Mouse (Mus musculus) gonadal fat pad, adult 2 months (tissue): ENCODE measurements around the gene Agr2. TPM values are rescaled to one million over a fixed set of nuclear protein-coding genes. Genes with fewer than 3 reads are reported as not detected.
A peak's percentile ranks its signal among the peaks of the same experiment; 100 is the strongest.

Experiments
- DNase-seq: peaks from one replicate; pipeline ENCODE4 v3.0.0-alpha.2; 2012; ENCODE audit warnings: low read depth
- polyA plus RNA-seq: library from polyadenylated mRNA; depleted of rRNA; stranded (reverse); fragments of >200 nt; gene quantifications from 2 replicates; pipeline ENCODE4 v1.2.3, GENCODE M21; 2012; rRNA removed

The Agr2 gene
- 62.3 and 139 TPM in 2 replicates for polyA plus RNA-seq

DNA sequence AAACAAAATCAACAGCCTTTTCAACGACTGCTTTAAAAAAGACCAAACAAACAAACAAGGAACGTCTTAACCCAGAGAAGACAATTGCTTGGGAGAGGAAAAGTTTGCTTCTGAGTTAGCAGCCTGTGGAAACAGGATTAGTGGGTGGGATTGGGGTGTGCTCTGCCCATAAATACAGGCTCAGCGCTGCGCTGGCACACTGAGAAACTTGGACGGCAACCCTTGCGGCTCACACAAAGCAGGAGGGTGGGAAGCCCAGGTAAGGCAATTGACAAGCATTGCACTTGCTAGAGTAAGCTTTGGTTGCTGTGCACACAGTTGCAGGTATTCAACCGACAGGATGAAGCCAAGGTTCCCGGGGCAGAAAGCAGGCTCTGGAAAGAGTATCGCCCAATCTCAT, at the start of gene Agr2:
Gene Agr2 (plus strand): TSS at position 197 of the 400 bp plus-strand sequence.
- no peak for DNase-seq

DNA sequence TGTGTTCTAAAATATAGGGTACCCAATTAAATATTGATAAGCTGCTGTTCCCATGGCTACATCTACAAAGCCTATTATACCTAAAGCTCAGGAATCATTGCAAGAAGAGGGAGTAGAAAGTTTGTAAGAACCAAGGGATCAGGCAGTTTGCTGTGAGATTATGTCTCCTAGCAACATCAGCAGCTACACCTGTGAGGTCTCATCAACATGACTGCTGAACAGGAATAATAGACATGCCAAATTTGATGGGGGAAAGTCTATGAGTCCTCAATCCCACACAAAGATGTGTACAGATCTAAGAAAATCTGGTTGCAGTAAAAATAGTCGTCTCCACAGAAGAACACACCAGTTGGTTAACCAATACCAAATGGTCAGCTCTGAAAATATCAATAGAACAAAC, 41.0 kb upstream of the Agr2 start:
- no peak for DNase-seq

DNA sequence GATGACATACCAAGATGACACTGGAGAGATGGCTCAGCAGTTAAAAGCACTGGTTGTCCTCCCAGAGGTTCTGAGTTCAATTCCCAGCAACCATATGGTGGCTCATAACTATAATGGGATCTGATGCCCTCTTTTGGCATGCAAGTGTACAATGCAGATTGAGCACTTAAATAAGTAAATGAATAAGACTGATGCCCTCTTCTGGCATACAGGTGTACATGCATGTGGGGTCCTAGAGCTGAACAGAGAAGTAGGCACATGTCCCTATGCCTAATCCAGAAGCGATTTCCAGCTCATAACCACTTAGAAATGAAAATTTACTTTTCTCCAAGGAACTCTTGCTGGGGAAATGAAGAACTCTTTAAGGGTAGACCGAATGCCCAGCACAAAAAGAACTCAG, 35.5 kb upstream of the Agr2 start:
- no peak for DNase-seq

DNA sequence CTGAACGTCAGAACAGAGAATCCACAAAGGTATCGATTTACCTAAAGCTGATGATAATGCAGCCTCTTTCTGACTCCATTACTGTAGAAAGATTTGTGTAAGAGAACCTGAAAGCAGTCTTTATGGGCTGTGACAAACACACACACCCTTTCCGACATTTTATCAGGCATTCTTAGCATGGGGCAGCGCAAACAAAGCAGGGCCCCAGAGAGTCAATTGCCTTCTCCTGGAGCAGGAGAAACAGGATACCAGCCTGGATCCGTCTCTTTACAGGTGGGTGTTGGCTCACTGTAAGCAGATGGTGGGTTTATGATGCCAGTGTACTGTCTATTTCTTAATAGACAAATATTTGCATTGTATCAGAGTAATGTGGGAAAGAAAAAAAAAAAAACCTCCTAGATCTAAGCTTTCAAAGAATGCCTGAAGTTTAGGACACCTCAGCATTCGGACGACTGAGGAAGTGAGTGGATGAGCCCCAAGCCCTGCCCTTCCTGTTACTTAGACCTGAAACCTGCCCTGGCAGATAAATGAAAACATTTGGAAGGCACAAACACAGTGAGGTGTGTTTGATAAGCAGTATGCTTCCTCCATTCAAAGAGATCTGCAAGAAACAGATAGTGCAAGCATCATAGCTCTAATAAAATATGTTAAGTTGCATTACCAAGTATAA, 26.5 kb upstream of the Agr2 start:
- DNase-seq, result no peak

DNA sequence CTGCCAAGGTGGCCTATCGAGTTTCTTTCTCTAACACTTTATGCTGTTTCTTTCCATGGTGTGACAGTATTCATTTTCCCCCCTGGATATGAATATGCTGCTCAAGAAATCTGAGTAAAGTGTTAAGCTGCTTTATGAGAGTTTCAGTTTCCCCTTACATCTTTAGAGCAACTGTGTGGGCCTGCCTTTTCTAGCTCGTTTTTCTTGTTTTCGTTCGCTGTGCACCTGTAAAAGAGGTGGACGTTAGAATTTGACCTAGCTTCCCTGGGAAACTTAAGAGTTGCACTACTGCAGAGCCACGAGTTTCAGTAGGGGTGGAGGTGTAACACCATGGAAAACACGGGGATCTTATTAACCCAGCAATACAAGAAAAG, 26.0 kb upstream of the Agr2 start:
- no peak for DNase-seq

DNA sequence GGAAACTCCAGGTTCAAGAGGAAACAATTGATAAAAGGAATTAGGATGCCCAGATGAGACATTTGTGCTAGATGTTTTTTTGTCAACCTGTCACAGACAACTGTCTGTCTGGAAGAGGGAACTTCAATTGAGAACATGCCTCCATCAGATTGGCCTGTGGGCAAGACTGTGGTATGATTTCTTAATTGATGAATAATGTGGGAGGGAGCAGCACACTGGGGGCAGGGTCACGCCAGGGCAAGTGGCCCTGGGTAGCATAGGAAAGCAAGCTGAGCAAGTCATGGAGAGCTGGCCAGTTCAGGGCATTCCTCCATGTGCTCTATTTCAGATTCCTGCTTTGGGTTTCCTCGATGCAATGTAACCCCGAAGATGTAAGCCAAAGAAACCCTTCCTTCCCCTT, 16.8 kb upstream of the Agr2 start:
- DNase-seq, result no peak

DNA sequence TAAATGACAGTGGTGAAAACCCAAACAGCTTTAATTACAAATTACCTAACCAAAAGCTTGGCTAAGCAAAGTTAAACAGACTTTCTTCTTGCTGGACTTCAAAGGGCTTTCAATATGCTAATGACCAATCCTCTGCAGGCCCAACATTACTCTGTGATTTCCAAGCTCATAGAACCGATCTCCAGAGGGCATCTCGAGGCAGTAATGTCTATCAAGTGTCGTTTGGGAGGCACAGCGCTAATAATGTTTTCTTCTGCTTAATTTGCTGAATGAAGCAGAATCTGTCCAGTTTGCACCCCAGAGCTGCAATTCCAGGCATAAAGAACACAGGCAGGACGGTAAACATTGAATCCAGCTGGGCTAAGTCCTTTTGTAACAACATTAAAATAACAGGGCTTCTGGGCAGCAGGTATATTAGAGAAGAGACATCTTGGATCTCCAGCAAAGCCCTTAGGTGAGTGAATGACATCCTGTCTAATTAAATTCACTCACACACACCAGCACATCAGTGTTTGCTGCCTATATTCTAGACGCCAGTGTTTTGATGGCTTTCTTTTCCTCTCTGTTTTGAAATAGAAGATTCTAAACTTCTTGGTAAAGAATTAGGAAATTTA, 15.0 kb upstream of the Agr2 start:
- DNase-seq, result no peak

DNA sequence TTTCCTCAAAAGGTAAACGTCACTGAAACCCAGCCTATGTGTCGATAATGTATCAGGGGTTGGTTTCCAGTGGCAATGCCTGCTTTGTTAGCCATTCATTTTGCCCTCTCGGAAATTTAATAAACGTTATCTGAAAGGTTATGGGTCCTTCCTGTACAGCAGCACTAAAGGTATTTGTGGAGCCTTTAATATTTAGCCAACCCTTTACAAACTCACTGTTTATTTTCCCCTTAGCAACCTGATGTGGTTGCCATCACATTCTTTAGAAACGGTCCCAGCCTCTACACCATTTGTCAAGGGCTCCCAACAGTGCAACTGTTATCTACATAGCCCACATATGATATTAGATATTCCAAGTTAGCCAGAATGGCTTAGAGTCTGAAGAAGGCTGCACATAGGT, 13.1 kb upstream of the Agr2 start:
- DNase-seq, result no peak

DNA sequence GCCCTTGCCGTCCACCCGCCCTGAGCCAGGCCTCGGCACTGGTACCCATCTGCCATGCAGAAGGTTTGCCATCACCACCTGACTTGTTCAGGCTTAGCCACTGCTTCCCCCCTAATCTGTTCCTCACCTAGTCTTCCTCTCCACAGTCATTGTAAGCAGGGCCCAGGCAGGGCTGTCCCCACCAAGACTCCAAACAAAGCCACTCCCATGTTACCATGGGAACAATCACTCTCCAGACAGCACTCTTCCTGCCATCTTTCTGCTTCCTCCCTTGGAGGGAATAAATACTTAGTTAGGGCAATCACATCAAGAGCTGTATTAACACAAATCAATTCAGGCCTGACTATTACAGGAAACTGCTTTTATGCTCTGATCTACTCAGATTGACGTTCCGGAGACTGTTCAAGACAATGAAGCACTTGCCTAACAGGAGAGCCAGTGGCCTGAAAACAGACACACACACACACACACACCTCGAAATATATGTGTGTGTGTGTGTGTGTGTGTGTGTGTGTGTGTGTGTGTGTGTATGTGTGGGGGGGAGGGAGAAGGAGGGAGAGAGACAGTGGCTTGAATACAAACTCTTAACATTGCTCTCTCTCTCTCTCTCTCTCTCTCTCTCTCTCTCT, 10.9 kb upstream of the Agr2 start:
- DNase-seq, result no peak

DNA sequence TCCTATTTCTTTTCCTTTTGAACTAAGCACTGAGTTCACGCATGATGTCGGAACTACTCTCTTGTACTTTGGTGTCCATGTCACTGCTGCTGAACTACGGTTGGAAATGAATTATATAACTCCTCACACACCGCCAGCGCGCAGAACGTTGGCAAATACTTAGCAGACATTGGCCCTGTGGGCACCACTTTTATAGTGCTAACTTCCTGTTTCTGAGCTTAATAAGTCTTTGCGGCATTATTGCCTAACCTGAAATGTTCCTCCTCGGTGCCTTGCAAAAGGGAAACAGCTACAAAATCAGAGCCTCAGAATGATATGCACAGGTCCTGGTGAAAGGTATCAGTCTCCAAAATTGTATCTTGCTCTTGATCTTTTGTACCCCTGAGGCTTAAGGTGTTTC, 9.2 kb upstream of the Agr2 start:
- peak; percentile 27 for DNase-seq

DNA sequence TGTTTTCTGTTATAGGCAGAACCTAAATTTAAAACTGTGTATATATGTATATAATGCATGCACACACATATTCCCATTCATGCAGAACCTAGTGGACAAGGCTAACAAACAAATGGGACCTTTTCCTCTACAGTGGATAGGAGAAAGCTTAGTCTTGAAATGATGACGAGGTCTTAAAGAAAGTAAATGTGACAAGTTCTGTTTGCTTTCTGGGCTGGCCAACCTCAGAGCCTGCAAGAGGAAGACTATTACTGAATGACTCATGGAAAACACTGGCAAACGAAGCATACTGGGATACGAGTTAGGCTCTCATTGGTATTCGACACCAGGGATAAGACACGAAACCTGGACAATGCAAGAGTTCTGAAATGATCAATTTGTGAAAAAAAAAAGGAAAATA, 8.0 kb upstream of the Agr2 start:
- DNase-seq, result no peak

DNA sequence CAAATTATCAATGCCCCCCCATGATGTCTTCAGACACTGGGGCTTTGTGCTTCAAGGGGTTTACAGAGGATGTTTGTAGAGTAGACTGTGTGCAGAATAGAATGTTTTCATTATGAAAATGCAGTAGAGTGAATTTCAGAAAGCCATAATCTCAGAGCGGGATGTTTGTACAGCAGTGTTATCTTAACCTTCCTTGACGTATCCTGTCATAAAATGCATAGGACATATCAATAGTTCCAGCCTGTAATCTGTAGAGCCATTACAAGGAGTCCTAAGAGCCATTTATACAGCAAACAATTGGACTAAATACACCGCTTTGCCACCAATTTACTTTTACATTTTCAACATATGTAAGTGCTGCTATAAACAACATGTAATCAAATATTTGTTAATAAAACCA, 876 bp downstream of the Agr2 start:
- no peak for DNase-seq

DNA sequence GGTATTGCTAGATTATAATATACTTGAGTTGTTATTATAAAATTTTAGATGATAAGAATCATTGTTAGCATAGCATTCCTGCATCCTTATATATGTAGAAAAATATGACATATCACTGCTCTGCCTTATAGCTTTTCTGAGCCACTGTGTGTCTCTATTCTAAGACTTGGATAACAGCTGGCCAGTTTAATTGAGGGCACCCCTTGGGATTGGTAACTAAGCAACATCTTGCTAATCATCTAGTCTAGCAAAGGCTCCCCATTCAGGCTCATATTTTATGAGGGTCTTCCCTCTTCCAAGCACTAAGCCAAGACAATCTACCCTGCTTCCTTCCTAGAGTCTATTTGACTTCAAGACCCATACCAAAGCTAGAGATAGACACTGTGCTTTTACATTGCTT, 1.4 kb downstream of the Agr2 start:
- no peak for DNase-seq

DNA sequence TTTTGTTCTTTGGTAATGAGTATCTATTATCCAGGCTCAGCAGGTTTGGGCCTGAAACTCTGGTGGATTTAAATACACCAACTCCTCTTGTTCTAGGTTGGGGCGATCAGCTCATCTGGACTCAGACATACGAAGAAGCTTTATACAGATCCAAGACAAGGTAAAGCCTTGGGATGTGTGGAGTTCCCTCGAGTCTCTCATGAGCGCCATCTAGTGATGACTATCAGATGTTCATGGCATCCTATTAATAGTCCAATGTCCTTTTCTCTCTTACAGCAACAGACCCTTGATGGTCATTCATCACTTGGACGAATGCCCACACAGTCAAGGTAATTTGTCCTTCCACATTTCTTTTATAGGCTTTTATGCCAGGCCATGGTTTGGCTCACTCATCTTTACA, 3.1 kb downstream of the Agr2 start:
- no peak for DNase-seq

DNA sequence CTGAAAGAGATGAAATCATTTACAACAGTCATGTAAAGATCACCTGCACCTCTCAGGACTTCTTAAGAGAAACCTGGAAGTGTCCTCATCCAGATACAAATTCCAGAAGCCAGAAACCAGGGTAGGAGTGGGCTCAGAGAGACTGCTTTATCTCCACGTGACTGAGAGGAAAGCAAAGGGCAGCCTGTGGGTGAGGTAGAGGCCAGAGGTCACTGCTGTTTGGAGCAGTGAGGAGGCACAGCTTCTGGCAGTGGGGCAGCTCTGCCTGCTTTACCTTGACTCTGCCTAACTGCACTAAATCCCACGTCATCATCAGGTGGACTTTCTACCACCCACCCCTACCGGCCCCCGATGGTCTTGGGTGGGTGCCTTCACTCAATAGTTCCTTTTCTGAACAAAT, 12.0 kb downstream of the Agr2 start:
- DNase-seq, result no peak

DNA sequence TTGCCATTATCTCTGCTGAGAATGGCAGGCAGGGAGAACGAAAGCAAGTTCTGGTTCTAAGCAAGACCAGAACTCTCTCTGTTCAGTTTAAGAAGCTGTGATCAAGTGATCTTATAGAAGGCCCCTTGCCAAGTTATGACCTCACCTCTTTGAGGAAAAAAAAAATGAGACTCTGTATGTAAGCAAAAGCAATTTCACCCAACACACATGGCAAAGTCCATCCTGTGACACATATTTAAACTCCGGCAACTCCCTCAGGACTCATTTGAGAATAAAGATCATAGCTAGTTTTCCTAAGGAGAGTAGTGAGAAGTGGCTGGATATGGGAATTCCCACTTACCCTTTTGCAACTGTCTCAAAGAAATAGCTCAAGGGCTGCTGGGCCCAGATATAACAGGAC, 14.9 kb downstream of the Agr2 start:
- DNase-seq, result no peak

DNA sequence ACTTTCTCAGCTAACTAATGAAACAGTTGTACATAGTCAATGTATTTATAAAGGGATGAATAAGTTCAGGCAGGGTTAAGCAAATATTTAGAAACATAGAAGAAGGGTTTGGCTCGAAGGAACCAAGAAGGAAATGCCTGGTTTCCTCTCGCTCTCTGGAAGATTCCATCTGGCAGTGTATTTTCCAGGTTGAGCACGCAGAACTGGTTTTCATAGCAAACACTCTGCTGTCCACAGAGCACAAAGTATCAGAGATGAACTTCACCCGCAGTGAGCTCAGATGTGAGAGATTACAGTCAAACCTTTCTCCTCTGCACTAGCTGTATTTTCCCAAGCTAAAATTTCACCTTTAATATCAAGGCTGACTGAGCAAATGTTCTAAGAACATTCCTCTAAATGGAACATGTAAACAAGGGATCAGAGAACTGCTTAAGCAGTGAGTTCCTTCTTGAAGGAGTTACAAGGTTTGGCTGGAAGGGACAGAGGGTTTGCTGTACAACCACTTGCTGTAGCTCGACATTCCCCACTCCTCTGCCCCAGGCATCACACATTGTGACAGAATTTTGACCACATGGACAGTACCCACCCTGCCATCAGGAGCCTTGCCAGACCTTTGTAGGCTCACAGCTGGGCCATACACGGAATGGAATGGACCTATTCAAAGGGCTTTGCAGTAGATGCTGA, 15.8 kb downstream of the Agr2 start:
- no peak for DNase-seq

DNA sequence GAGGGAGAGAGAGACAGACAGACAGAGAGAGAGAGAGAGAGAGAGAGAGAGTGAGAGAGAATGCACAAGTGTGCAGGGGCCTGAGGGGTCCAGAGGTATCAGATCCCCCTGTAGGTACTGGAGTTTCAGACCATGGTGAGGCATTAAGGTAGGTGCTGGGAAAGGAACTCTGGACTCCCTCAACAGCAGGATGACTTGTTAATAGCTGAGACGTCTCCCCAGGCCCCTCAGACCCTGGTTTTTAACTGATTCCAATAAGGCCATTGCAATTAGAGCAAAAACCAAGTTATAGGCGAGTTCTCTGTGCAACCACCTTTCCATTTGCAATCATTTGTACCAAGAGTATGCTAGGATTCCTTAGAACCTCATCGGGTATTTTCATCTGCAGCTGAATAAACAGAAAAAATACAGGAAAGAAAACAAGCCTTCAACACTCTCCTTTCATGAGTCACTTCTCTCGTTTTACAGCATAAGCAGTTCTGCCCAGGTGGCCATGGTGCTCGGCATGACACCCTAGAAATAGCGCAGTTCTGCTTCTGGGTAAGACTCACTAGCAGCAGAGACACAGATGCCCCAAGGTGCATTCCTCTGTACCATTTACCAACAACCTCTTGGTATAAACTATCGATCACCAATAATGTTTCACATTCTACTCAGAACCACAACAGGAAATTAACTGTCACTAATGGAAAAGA, 20.7 kb downstream of the Agr2 start:
- DNase-seq, result no peak

DNA sequence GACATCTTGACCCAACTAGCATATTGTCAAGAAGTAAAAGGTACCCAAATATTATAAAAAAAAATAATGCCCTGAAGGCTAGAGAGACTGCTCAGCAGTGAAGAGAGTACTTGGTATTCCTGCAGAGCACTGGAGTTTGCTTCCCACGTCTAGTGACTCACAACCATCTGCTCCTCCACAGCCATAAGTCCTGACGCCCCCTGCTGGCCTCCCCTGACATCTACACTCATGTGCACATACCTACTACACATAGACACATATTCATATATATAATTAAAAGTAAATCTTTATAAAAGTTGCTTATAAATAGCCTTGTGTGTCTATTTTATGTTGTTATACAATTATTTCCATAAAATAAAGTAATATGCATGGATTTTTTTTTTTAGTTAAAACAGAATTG, 25.1 kb downstream of the Agr2 start:
- no peak for DNase-seq

DNA sequence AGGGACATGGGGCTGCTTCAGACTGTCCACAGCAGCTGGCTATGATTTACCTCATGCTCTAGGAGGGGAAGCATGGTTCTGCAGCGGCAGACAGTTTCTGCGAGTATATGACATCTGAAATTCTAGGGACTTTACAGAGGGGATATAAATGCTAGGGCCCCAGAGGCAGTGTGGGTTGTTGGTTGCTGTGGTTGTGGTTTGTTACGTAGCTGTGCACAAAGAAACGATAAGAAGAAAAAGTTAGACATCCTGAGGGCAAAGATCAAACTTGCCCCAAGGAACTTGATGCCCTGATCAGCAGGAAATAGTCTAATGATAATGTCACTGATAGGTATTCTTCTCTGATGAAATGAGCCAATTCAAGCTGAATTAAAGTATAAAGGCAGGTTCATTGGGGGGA, 26.9 kb downstream of the Agr2 start:
- DNase-seq, result no peak

DNA sequence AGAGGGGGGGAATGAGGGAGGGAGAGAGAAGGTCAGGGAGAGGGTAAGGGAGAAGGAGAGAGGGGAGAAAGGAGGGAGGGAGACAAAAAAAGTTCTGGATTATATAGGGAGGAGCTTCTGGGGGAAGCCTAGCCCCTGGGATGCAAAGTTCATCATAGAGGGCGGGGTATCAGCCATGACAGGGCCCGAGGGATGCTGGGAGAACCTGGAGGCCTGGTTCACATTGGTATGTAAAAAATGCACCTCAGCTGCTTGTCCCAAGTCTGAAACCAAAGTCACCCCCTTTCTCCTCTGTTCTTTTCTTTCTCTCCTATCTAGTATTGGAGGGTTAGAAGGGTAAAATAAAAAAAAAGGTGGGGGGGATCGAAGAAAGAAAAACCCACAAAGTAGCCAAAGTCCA, 27.4 kb downstream of the Agr2 start:
- no peak for DNase-seq

DNA sequence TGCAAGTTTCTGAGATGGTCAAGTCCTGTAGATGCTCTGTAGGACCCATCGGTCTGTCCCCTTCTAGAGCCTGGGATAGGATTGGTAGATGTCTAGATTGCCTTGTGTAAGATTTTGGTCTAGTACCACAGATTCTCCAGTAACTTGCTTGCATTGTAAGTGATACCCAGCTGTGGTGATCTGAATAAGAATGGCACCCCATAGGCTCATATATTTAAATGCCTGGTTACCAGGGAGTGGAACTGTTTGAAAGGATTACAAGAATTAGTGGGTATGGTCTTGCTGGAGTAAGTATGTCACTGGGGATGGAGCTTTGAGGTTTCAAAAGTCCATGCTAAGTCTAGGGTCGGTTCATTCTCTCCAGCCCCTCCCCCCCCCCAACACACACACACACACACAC, 28.0 kb downstream of the Agr2 start:
- DNase-seq, result no peak
